Mouse (Mus musculus) splenic B cell, adult 2 months (primary cell): ENCODE measurements around the gene Nrp1.

Experiments
- DNase-seq: peaks from one replicate; pipeline ENCODE4 v3.0.0-alpha.2; 2011; ENCODE audit warnings: low read depth, low spot score
- H3K27me3 ChIP-seq: 2 replicates; pipeline ENCODE4 v1.6.1; 2012; ENCODE audit warnings: mild to moderate bottlenecking, low read length, moderate library complexity, mixed read lengths; ENCODE audit not compliant: control insufficient read depth, poor library complexity, insufficient read depth, severe bottlenecking
- H3K36me3 ChIP-seq: 2 replicates; pipeline ENCODE4 v1.6.1; 2012; ENCODE audit warnings: mild to moderate bottlenecking, low read length, moderate library complexity, mixed read lengths; ENCODE audit not compliant: control insufficient read depth, poor library complexity, insufficient read depth, severe bottlenecking

Gene Nrp1

GRCm38 (mm10) chr8:128479309-128480013, 121.1 kb downstream of the Nrp1 start:
- Histone ChIP-seq H3K27me3 (no peaks in the 10 kb centered on the region), H3K36me3 (no peaks in the 10 kb centered on the region)
- DNase-seq: no peak

- Histone ChIP-seq H3K27me3 (no peaks in the 10 kb centered on the region), H3K36me3 (no peaks in the 10 kb centered on the region)
- peak; percentile 2 for DNase-seq
These were observed 122.7 kb downstream of the Nrp1 start for GRCm38 (mm10) chr8:128480896-128481665.

- DNase-seq: no peak
- Histone ChIP-seq H3K36me3 (no peaks in the 10 kb centered on the region), H3K27me3 (no peaks in the 10 kb centered on the region)
These were observed 124.9 kb downstream of the Nrp1 start for GRCm38 (mm10) chr8:128483344-128483743.

- H3K27me3 ChIP-seq: no peaks in the 10 kb centered on the region
- H3K36me3 ChIP-seq: no peaks in the 10 kb centered on the region
- no peak for DNase-seq
These were observed 126.3 kb downstream of the Nrp1 start for GRCm38 (mm10) chr8:128484720-128485124.

GRCm38 (mm10) chr8:128486043-128486442, 127.6 kb downstream of the Nrp1 start:
- DNase-seq: no peak
- Histone ChIP-seq H3K27me3 (no peaks in the 10 kb centered on the region), H3K36me3 (no peaks in the 10 kb centered on the region)

- Histone ChIP-seq H3K36me3 (no peaks in the 10 kb centered on the region), H3K27me3 (no peaks in the 10 kb centered on the region)
- DNase-seq: peak; percentile 25
These were observed 129.8 kb downstream of the Nrp1 start for GRCm38 (mm10) chr8:128487966-128488931.

GRCm38 (mm10) chr8:128489351-128489750, 130.9 kb downstream of the Nrp1 start:
- Histone ChIP-seq H3K36me3 (no peaks in the 10 kb centered on the region), H3K27me3 (no peaks in the 10 kb centered on the region)
- no peak for DNase-seq

- no peaks in the 10 kb centered on the region for H3K36me3 ChIP-seq
- DNase-seq: peak; percentile 70
- H3K27me3 ChIP-seq: no peaks in the 10 kb centered on the region
These were observed 133.0 kb downstream of the Nrp1 start for GRCm38 (mm10) chr8:128491126-128492067.

GRCm38 (mm10) chr8:128493801-128494200, 135.4 kb downstream of the Nrp1 start:
- Histone ChIP-seq H3K36me3 (no peaks in the 10 kb centered on the region), H3K27me3 (no peaks in the 10 kb centered on the region)
- DNase-seq: no peak

GRCm38 (mm10) chr8:128498836-128499235, 140.4 kb downstream of the Nrp1 start:
- Histone ChIP-seq H3K36me3 (no peaks in the 10 kb centered on the region), H3K27me3 (no peaks in the 10 kb centered on the region)
- DNase-seq: no peak

- no peak for DNase-seq
- Histone ChIP-seq H3K27me3 (no peaks in the 10 kb centered on the region), H3K36me3 (no peaks in the 10 kb centered on the region)
These were observed 145.9 kb downstream of the Nrp1 start for GRCm38 (mm10) chr8:128504136-128504829.

- Histone ChIP-seq H3K27me3 (no peaks in the 10 kb centered on the region), H3K36me3 (no peaks in the 10 kb centered on the region)
- peak; percentile 27 for DNase-seq
These were observed 147.5 kb downstream of the Nrp1 start for GRCm38 (mm10) chr8:128505866-128506265.

GRCm38 (mm10) chr8:128508723-128509122, 150.3 kb downstream of the Nrp1 start:
- no peak for DNase-seq
- H3K36me3 ChIP-seq: no peaks in the 10 kb centered on the region
- H3K27me3 ChIP-seq: no peaks in the 10 kb centered on the region
